Mouse (Mus musculus) forebrain, postnatal 0 days (tissue): ENCODE measurements at regions not wholly inside any gene's neighbourhood (a gene's known extent, or its start where the extent isn't known, plus 50 kb on each side); places are given as distances from the start of the nearest gene placed in this dataset.
A peak's percentile ranks its signal among the peaks of the same experiment; 100 is the strongest.

Experiments
- ATAC-seq: fragments of 200-750 bp; cut with Nextera tagmentation; 2 replicates; pipeline ENCODE4 v1.8.0; 2017; ENCODE audit warnings: mild to moderate bottlenecking, moderate library complexity
- DNase-seq: peaks from one replicate; pipeline ENCODE4 v3.0.0-alpha.2; 2015
- H3K27ac ChIP-seq: fragments of 300-500 bp; sonication (generic); 2 replicates; pipeline ENCODE4 v1.5.1; 2014; ENCODE audit warnings: low read depth, mild to moderate bottlenecking, antibody characterized with exemption, low read length, moderate library complexity, mixed read lengths
- H3K27me3 ChIP-seq: fragments of 300-500 bp; sonication (generic); 2 replicates; pipeline ENCODE4 v1.6.1; 2014; ENCODE audit warnings: mild to moderate bottlenecking, low read length, mixed read lengths; ENCODE audit not compliant: insufficient read depth
- H3K36me3 ChIP-seq: fragments of 300-500 bp; sonication (generic); 2 replicates; pipeline ENCODE4 v1.6.1; 2014; ENCODE audit warnings: mild to moderate bottlenecking, moderate library complexity; ENCODE audit not compliant: insufficient read depth
- H3K4me1 ChIP-seq: fragments of 300-500 bp; sonication (generic); 2 replicates; pipeline ENCODE4 v1.6.1; 2014; ENCODE audit warnings: antibody characterized with exemption; ENCODE audit not compliant: insufficient read depth
- H3K4me2 ChIP-seq: fragments of 300-500 bp; sonication (generic); 2 replicates; pipeline ENCODE4 v1.6.1; 2014; ENCODE audit warnings: low read depth, mild to moderate bottlenecking, moderate library complexity
- H3K4me3 ChIP-seq: fragments of 300-500 bp; sonication (generic); 2 replicates; pipeline ENCODE4 v1.5.1; 2014; ENCODE audit warnings: low read depth, low read length, mixed read lengths
- H3K9ac ChIP-seq: fragments of 300-500 bp; sonication (generic); 2 replicates; pipeline ENCODE4 v1.6.1; 2014; ENCODE audit warnings: mild to moderate bottlenecking
- H3K9me3 ChIP-seq: fragments of 300-500 bp; sonication (generic); 2 replicates; pipeline ENCODE4 v1.6.1; 2016; ENCODE audit warnings: low read length
- CTCF ChIP-seq: sonication (generic); IDR thresholded peaks from 2 replicates; pipeline ENCODE4 v1.5.1; 2016; ENCODE audit warnings: antibody characterized with exemption, control low read depth, low read depth
- WGBS: fragments of 180-500 bp; shearing (Covaris S2); extraction: QIAGEN DNeasy Blood & Tissue Kit; methylation state at CpG from one replicate; pipeline ENCODE4 v1.1.7; 2014; 5-methylcytosine and 5-hydroxymethylcytosine counted together
- microRNA-seq, 2 experiments: library from miRNA; unstranded; fragments of <30 nt; microRNA quantifications; one replicate each; pipeline ENCODE4; 2016

DNA sequence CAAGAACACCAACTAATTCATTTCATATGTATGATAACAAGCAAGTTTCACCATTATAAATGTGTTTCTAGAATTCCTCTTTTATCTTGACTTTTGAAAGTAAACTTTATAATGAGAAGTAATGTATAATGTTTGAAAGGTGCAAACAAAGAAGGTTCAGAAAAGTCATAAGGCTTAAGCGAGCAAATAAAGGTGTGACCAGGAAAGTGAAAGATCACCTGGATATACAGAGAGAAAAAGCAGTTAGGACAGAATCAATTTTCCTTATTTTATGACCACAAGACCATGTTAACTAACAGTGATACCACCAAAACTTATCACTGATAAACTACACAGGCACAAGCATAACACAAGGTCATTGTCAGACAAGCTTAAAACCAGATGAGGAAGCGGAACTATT is 97.2 kb upstream of the Steap4 start:
- Histone ChIP-seq H3K4me3 (no peak overlapping the region), H3K4me1 (no peaks in the 10 kb centered on the region), H3K9ac (no peak overlapping the region), H3K27ac (no peak overlapping the region), H3K9me3 (no peaks in the 10 kb centered on the region), H3K4me2 (no peak overlapping the region), H3K27me3 (no peaks in the 10 kb centered on the region), H3K36me3 (no peaks in the 10 kb centered on the region)
- ATAC-seq (no peak), DNase-seq (no peak)
- WGBS, result 88% methylated on average over 2 of the region's 2 CpGs
- TF ChIP-seq CTCF, result no peak

DNA sequence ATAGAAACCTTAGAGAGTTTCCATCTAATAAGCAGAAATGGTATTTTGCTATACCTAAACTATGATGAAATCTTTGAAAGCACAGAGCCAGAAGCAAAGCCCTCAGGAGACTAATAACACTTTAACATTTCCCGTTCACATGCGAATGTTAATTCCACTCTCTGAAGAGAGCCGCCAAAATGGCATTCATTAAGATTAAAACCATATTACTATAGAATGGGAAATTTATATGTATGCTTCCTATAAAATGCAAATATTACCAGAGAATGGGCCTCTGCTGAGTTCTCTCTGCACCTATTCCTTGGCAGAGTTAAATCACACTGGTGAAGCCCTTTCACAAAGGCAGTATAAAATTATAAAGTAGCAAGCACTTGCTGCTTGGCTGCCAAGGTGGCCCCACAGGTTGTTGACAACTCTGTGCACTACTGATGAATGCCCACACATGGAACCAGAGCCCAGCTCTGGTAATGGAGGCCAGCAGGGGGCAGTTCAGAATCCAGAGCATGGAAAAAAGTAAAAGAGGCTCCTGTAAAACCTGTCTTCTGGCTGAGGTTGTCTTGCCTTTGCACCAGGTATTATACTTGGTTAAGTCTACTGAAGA is 94.1 kb upstream of the Steap4 start:
- H3K4me2 ChIP-seq, result no peak overlapping the region
- no peak for TF ChIP-seq CTCF
- no peak for DNase-seq
- H3K36me3 ChIP-seq, result no peaks in the 10 kb centered on the region
- WGBS, result 87% methylated on average over 3 of the region's 3 CpGs
- H3K27me3 ChIP-seq, result no peaks in the 10 kb centered on the region
- H3K9me3 ChIP-seq, result no peaks in the 10 kb centered on the region
- no peak overlapping the region for H3K4me3 ChIP-seq
- no peak overlapping the region for H3K27ac ChIP-seq
- no peaks in the 10 kb centered on the region for H3K4me1 ChIP-seq
- ATAC-seq, result no peak
- no peak overlapping the region for H3K9ac ChIP-seq

DNA sequence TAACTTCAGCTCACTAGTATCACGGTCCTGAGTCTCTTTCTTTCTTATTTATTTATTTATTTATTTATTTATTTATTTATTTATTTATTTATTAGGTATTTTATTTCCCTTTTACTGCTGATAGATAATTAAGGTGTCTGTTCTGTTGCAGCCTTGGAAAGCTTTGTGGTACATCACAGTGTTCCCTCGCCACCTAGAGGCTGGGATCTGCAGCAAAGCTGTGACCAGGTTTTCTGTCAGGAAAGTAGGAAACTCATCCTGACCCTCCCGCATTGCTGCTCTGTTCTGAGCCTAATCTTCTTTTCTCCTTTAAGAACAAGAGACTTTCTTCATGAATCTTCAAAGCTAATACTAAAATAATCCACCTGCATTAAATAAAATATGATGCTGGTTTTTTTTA is 60.7 kb upstream of the Steap4 start:
- no peaks in the 10 kb centered on the region for H3K27me3 ChIP-seq
- ATAC-seq (peak; percentile 81), DNase-seq (peak; percentile 59)
- peak; percentile 69 for TF ChIP-seq CTCF
- no peak overlapping the region for H3K4me3 ChIP-seq
- WGBS, result 72% methylated on average over 3 of the region's 3 CpGs
- no peak overlapping the region for H3K9ac ChIP-seq
- H3K27ac ChIP-seq, result no peak overlapping the region
- H3K4me1 ChIP-seq, result no peaks in the 10 kb centered on the region
- H3K36me3 ChIP-seq, result no peaks in the 10 kb centered on the region
- H3K4me2 ChIP-seq, result no peak overlapping the region
- H3K9me3 ChIP-seq, result no peaks in the 10 kb centered on the region

Small RNA genes in the stretch of these regions (microRNA-seq; reads per million reads assigned to microRNA genes)
- 0 reads per million in 2 experiments for gene Gm22196
